Mouse (Mus musculus) c-Kit-positive CD71-positive TER-119-negative erythroid progenitor cells, embryonic 14.5 days (primary cell): ENCODE data around the gene Nono.
A peak's percentile ranks its signal among the peaks of the same experiment; 100 is the strongest.

Experiments
- DNase-seq: peaks from one replicate; pipeline ENCODE4 v3.0.0-alpha.2; 2013; ENCODE audit warnings: low read depth

Gene Nono

DNA sequence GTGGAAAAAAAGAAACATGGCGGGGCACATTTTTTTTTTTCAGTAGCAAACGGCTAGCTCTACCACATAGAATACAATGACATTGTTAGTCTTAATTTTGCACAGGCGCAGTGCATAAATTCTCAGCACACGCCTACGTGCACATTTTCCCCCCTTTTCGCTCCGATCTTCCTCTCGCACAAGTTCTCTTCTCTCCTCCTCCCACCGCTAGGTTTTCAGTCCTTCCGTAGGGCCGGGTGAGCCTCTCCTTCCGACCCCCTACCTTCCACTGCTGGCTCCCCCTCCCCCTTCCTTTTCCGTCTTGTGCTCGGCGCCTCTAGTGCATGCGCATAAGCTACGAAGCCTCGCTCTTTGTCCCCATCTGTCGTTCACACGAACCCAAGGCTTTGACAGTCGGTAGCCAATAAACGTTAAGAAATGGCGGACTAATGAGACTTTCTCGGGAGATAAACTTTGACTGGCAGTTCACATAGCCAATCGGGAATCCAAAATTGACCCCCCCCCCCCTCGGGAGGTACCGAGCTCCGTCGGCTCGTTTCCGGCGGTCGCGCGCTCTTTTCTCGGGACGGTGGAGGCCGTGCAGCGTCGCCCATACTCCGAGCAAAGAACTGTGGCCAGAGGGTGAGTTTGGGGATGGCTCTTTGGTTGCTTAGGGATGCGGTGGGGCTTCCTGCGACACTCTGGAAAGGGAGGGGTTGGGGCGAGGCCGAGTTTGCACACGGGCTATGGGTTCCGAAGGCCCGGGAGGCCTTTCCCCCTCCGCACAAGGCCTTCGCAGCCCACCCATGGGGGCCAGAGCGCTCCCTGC lies at the start of gene Nono:
TSS of gene Nono (plus strand) at position 177 of the 808 bp plus-strand sequence.
- DNase-seq: peak; percentile 86

DNA sequence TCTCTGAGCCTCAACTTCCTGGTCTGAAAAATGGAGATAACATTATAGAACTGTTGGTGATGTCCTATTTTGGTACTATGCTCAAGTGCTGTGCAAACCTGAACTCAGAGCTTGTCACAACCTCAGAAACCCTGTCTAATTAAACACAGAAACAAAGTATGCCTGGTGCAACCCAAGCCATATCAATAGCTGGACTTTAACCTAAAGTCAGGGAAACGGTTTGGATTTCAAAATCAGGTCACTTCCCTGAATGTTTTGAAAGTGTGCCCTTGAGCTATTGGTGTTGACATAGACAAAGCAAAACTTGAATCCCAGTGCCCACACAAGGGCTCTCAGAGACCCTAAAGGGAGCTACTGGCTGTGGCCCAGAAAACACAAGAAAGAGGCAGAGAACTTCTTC lies 49.4 kb upstream of the Nono start:
- no peak for DNase-seq

DNA sequence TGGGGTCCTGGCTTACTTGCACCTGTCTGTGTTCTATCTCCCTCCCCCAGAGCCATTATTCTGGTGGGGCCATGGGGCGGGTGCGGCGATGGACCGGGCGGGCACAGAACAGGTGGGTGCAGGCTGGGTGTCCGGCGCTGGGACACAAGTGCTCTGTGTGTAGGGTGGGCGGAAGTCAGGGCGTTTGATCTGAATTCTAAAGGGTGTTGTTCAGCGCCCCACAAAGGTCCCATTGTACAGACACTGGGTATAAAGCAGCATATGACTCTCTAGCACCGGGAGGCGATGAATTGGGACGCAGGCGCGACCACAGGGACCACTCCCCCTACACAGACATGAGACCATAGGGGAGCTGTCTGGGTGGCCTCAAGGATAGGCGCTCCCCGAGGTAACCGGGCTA lies 45.7 kb upstream of the Nono start:
- no peak for DNase-seq

GRCm38 (mm10) chrX:101384439-101385137 lies 44.5 kb upstream of the Nono start:
- DNase-seq: no peak

- no peak for DNase-seq
Measured at GRCm38 (mm10) chrX:101386222-101386621, 42.9 kb upstream of the Nono start.

DNA sequence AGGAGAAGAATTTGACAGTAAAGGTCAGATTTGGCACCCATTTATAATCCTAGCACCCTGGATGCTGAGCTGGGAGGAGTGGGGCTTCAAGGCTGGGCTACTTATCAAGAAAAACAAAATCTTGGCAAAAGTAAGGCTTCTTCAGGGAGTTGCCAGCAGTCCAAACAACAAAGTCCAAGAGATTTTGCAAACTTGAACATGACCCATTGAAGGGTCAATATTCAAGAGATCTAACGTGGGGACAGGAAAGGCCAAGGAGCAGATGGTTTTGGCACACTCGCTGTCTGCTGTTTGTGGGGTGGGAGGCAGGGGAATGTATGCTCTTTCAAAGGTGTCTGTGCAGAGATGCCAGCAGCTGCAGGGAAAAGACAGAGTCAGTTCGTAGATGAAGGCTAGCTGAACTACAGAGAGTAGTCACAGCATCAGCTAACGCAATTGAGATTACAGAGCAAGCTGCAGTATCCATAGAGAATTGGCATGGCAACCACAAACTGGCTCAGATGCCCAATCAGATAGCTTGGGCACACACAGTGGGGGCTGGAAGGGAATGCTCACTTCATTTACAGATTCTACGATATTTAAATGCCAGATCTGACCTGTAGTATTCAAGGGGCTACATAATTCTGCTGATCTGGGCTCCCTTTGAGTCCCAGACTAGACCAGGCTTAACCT lies 40.1 kb upstream of the Nono start:
- no peak for DNase-seq

DNA sequence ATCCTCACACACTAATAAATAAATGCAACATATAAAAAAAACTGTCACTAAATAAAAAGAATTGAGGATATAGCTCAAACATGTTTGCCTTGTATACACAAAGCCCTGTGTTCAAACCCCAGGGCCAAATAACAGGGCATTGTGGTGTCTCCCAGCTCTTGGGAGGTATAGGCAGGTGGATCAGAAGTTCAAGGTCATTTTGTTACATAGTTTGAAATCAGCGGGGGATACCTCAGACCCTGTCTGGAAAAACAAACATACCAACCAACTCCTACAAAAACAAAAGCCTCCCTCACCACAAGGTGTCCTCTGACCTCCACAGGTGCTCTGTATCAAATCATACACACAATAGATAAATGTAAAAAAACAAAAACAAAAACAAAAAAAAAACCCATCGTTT lies 34.8 kb upstream of the Nono start:
- DNase-seq: no peak

GRCm38 (mm10) chrX:101396459-101396858 lies 32.7 kb upstream of the Nono start:
- DNase-seq: no peak

GRCm38 (mm10) chrX:101418946-101419724 lies 10.0 kb upstream of the Nono start:
- DNase-seq: no peak

- DNase-seq: peak; percentile 69
Measured at GRCm38 (mm10) chrX:101419725-101420699, 9.1 kb upstream of the Nono start.

- DNase-seq: no peak
Measured at GRCm38 (mm10) chrX:101420700-101421095, 8.4 kb upstream of the Nono start, which contains the start of gene Zmym3. Gene Zmym3 (minus strand): TSS chrX:101420849.

- no peak for DNase-seq
Measured at GRCm38 (mm10) chrX:101423462-101423861, 5.7 kb upstream of the Nono start.

DNA sequence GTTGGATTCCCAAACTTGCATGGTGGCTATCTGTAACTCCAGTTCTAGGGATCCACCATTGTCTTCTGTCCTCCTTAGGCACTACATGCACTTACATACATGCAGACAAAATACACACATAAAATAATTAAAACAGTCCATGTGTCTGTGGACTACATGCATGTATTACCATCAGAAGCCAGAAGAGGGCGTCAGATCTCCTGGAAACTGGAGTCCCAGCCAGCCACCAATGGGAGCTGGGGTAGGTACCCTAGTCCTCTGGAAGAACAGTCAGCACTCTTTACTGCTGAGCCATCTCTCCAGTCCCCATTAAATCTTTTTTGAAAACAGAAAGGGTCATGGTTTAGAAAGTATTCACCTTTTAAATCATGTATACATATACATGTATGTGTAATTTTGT lies 1.3 kb upstream of the Nono start:
- DNase-seq: no peak

GRCm38 (mm10) chrX:101428785-101429141 lies 355 bp upstream of the Nono start:
- no peak for DNase-seq

DNA sequence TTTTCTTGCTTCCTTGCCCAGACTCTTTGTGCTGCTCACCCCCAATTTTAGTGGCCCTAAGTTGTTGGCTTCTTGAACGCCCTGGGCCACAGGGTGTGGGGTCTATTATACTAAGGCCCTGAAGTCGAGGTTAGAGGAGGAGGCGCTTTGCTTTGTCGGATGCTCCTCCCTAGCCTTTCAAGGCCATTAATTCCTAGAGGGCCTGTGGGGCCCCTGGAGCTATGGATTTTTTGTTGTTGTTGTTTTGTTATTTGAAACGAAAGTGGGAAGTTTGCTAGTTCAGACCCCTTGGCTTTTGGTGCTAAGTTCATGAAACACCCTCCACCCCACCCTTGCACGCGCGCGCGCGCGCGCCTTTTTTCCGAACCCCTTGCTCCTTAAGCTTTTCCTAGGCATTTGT lies 858 bp downstream of the Nono start:
- DNase-seq: no peak

- no peak for DNase-seq
Measured at GRCm38 (mm10) chrX:101448886-101449475, 19.9 kb downstream of the Nono start, which contains the start of gene Itgb1bp2. Gene Itgb1bp2 (plus strand): TSS chrX:101449088.

DNA sequence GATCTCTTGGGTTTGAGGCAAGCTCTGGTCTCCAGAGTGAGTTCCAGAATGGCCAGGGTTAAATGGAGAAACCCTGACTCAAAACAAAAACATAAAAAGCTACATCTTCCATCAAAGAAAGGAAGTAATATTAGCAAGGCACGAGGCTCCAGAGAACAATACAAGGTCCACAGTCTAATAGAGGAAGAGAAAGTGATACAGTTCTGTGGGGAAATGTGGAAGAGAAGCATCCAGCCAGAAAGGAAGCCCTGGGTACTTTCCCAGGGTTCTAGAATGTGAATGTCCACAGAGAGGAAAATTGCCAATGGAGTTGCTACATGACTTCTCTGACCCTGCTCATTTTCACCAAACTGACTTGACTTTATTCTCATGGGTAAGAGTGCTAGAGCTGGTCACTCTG lies 22.0 kb downstream of the Nono start:
- DNase-seq: no peak

DNA sequence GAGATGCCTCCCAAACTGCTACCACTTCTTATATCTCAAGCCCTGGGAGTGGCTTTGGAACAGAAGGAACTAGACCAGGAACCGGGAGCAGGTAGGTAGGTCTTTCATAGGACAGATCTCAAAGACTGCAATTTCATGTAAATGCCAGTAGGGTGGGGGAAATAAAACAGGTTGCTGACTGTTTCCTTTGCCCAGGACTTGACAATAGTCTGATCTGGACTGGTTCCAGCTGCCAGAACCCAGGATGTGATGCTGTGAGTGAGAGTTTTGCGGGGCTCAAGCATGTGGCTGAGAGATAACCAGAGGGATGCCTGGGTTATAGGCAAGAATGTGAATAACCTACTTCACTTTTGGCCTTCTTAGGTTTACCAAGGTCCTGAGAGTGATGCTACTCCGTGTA lies 22.5 kb downstream of the Nono start:
- DNase-seq: no peak

- DNase-seq: no peak
Measured at GRCm38 (mm10) chrX:101472202-101472601, 43.1 kb downstream of the Nono start.

DNA sequence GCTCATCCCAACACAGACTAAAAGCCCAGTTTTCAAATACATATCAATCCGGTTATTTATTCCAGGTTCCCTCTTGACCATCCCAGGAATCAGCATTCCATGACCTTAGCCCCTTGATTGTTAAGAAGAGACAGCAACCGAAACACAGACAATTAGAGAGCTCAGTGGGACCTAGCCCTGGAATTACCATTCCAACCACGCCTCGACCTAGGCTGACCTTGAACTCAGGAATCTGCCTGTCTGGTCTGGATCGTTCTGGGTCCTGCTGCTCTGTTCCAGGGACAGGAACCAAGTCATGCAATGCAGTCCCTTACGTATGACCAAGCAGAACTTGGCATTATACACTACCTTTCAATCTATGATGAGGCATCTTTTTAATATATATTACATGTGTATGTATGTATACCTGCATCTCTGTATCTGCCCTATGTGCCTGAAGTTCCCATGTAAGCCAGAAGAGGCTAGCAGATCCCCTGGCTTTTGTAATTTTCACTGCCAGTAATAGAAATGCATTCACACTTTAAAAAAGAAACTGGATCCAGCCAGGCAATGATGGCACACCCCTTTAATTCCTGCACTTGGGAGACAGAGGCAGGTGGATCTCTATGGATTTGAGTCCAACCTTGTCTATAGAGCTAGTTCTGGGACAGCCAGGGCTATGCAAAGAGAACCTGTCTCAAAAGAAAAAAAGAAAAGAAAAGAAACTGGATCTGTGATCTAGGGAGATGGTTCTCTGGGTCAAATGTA lies 52.7 kb downstream of the Nono start:
- no peak for DNase-seq
